Mouse (Mus musculus) myocyte (in vitro differentiated cells): ENCODE measurements around the gene Tle2.

Experiments used
- CEBPB ChIP-seq: IDR thresholded peaks from 2 replicates; pipeline ENCODE4 v1.6.1; 2011; ENCODE audit warnings: mild to moderate bottlenecking, moderate library complexity; ENCODE audit not compliant: poor library complexity, insufficient read depth, severe bottlenecking
- MAX ChIP-seq: IDR thresholded peaks from one replicate; pipeline ENCODE4 v1.6.1; 2011; ENCODE audit warnings: low read depth, mild to moderate bottlenecking, control low read depth
- POLR2A ChIP-seq: IDR thresholded peaks from one replicate; pipeline ENCODE4 v1.6.1; 2011; ENCODE audit warnings: low read depth, mild to moderate bottlenecking, control low read depth, moderate library complexity; ENCODE audit not compliant: insufficient read length
- SRF ChIP-seq: IDR thresholded peaks from one replicate; pipeline ENCODE4 v1.6.1; 2011; ENCODE audit warnings: low read depth; ENCODE audit not compliant: control insufficient read depth, insufficient read length
- TCF12 ChIP-seq: IDR thresholded peaks from one replicate; pipeline ENCODE4 v1.6.1; 2011; ENCODE audit warnings: mild to moderate bottlenecking, control low read depth; ENCODE audit not compliant: poor library complexity, insufficient read depth, severe bottlenecking
- USF1 ChIP-seq: IDR thresholded peaks from one replicate; pipeline ENCODE4 v1.6.1; 2011; ENCODE audit warnings: low read depth, mild to moderate bottlenecking, control low read depth, moderate library complexity

GRCm38 (mm10) chr10:81571501-81571876 lies 2.9 kb upstream of the Tle2 start:
- TF ChIP-seq TCF12 (no peak), POLR2A (no peak), USF1 (no peak), SRF (no peak), CEBPB (no peak), MAX (no peak)
